Mouse (Mus musculus): ENCODE results near the gene Pcbd2.

DNA sequence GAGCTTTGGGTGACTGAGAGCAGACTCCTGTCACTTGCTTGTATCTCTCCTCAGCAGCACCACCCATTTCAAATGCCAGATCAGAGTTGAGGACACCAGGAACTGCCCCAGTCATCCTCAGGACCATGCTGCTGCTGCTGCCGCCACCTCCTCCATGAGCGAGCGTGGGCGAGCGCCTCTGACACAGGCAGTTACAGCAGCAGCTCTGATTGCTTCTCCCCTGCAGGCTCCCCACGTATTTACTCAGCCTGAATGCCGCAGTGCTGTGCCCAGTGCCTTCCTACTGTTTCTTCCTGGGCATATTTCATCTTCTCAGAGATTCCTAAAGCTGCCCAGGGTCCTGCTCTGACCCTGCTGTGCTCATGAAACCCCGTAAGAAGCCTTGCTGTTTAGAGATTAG is 15.1 kb downstream of the Pcbd2 start:
- TF ChIP-seq POLR2A (IDR thresholded peaks at IDR 0.05; ENCODE audit: low read depth, low read length) (no peak), CTCF (IDR thresholded peaks at IDR 0.05; ENCODE audit: extremely low read depth, insufficient read depth, insufficient read length, insufficient replicate concordance) (no peak)

Data from spleen, adult 2 months (tissue).